Mouse (Mus musculus): ENCODE results near the gene Plxna4. TPM values are rescaled to one million over a fixed set of nuclear protein-coding genes. Genes with fewer than 3 reads are reported as not detected.

The Plxna4 gene
- polyA plus RNA-seq, 1 experiment from 2014 or later: 7.4 TPM

DNA sequence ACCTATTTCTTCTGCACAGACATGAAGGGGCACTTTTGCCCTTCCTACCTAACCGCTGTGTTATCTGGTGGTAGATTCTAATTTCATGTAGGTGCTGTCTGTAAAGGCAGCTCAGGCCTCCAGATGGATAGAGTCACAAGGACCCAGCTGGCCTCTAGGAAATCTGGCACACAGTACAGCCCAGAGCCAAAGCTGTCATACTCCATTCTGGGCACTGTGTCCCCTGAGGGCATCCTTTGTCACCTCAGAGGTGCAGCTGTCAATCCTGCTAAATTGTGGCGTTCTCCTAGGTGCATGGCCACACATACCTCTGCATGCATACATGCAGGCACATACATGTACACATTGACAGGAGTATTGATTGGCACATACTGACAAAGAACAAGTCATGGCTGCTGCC is 394.9 kb downstream of the Plxna4 start:
- Histone ChIP-seq H3K4me2 (ENCODE audit: low read depth) (no peak overlapping the region), H3K4me1 (ENCODE audit: control insufficient read depth, insufficient read depth, low read length) (no peaks in the 10 kb centered on the region), H3K27ac (ENCODE audit: low read depth, low read length) (no peak overlapping the region), H3K9me3 (ENCODE audit: control insufficient read depth, low read length) (no peaks in the 10 kb centered on the region), H3K27me3 (ENCODE audit: control insufficient read depth, insufficient read depth, low read length) (no peaks in the 10 kb centered on the region), H3K36me3 (ENCODE audit: control insufficient read depth, insufficient read depth, low read length) (no peaks in the 10 kb centered on the region), H3K4me3 (ENCODE audit: low read depth, low read length) (no peak overlapping the region), H3K9ac (ENCODE audit: low read length) (no peak overlapping the region)
- 88% methylated on average over 2 of the region's 2 CpGs for WGBS
- no peak for DNase-seq (ENCODE audit: low spot score)
- no peak for ATAC-seq (ENCODE audit: insufficient read depth, low FRiP score, low TSS enrichment)

DNA sequence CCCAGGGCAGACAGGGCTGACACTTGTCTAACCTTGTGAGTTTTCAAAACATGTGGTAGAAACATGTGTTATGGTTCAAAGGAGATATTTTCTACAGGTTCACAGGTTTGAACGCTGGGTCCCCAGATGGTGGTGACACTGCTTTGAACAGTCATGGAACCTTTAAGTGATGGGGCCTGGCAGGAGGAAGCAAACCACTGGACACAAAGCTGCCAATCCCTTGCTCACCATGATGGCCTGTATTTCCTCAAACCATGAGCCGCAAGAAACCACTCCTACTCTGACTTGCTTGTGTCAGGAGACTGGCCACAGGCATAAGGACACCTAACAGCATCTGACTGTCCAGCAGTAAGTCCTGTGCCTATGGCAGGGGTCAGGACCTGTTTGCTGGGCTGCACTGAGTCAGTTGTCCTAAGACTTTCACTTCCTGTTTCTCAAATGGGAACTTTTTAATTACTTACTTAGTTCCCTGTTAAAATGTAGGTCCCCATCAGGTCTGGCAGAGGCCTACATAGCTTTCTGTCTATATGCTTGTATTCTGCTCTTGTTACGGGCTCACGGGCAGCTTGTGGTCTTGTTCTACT is 403.5 kb downstream of the Plxna4 start:
- no peak overlapping the region for H3K9ac ChIP-seq (ENCODE audit: low read length)
- DNase-seq (ENCODE audit: low spot score) (no peak), ATAC-seq (ENCODE audit: insufficient read depth, low FRiP score, low TSS enrichment) (no peak)
- no peaks in the 10 kb centered on the region for H3K36me3 ChIP-seq (ENCODE audit: control insufficient read depth, insufficient read depth, low read length)
- H3K27me3 ChIP-seq (ENCODE audit: control insufficient read depth, insufficient read depth, low read length): no peaks in the 10 kb centered on the region
- no peak overlapping the region for H3K4me3 ChIP-seq (ENCODE audit: low read depth, low read length)
- peaks cover 2% of the 10 kb centered on the region; the same call in 1 of the 2 replicates for H3K4me1 ChIP-seq (ENCODE audit: control insufficient read depth, insufficient read depth, low read length)
- 85% methylated on average over 4 of the region's 4 CpGs for WGBS
- no peaks in the 10 kb centered on the region for H3K9me3 ChIP-seq (ENCODE audit: control insufficient read depth, low read length)
- H3K27ac ChIP-seq (ENCODE audit: low read depth, low read length): no peak overlapping the region
- no peak overlapping the region for H3K4me2 ChIP-seq (ENCODE audit: low read depth)

DNA sequence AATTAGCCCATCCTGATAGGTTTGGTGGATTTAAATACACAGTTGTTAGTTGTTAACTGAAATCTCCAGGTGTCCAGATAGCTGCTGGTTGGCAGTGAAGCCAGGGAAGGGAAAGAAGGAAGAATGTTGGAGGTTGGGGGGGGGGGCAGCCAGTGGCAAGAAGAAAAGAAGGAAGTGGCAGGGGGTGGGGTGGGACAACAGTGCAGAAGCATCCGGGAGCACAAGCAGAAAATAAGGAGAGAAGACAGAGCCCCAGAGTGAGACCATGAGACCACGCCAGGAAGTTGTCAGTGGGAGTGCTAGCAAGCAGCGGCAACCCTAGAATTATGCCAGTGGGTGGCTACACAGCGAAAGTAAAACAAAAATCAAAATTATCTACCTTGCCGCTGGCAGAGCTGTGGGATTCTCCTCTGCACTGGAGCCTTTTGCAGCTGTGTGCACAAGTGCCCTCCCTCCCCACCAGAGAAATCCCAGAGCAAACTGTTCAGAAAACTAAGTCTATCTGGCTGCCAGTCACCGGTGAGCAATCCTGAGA is 404.3 kb downstream of the Plxna4 start:
- ATAC-seq (ENCODE audit: insufficient read depth, low FRiP score, low TSS enrichment) (no peak), DNase-seq (ENCODE audit: low spot score) (no peak)
- no peaks in the 10 kb centered on the region for H3K27me3 ChIP-seq (ENCODE audit: control insufficient read depth, insufficient read depth, low read length)
- H3K27ac ChIP-seq (ENCODE audit: low read depth, low read length): no peak overlapping the region
- H3K4me2 ChIP-seq (ENCODE audit: low read depth): no peak overlapping the region
- H3K9ac ChIP-seq (ENCODE audit: low read length): no peak overlapping the region
- H3K4me3 ChIP-seq (ENCODE audit: low read depth, low read length): no peak overlapping the region
- H3K36me3 ChIP-seq (ENCODE audit: control insufficient read depth, insufficient read depth, low read length): no peaks in the 10 kb centered on the region
- H3K9me3 ChIP-seq (ENCODE audit: control insufficient read depth, low read length): no peaks in the 10 kb centered on the region
- H3K4me1 ChIP-seq (ENCODE audit: control insufficient read depth, insufficient read depth, low read length): peaks cover 2% of the 10 kb centered on the region; the same call in 1 of the 2 replicates
- 68% methylated on average over 6 of the region's 6 CpGs for WGBS

DNA sequence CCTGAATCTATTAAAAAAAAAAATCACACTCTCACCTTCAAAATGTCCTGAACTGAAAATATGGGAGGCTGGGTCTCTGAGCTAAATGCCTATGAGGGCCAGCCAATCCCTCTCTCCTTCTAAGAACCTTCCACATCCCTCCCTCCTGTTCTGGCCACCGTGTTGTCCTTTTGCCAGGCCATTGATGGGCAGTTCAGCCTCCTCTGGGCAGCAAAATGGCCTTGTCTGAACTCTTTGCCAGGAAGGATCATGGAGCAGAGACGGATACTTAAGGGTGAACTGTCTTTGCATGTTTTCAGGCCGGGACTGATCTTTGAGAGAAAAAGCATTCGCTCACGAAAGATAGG is 408.0 kb downstream of the Plxna4 start:
- ATAC-seq (ENCODE audit: insufficient read depth, low FRiP score, low TSS enrichment): no peak
- no peak for DNase-seq (ENCODE audit: low spot score)

DNA sequence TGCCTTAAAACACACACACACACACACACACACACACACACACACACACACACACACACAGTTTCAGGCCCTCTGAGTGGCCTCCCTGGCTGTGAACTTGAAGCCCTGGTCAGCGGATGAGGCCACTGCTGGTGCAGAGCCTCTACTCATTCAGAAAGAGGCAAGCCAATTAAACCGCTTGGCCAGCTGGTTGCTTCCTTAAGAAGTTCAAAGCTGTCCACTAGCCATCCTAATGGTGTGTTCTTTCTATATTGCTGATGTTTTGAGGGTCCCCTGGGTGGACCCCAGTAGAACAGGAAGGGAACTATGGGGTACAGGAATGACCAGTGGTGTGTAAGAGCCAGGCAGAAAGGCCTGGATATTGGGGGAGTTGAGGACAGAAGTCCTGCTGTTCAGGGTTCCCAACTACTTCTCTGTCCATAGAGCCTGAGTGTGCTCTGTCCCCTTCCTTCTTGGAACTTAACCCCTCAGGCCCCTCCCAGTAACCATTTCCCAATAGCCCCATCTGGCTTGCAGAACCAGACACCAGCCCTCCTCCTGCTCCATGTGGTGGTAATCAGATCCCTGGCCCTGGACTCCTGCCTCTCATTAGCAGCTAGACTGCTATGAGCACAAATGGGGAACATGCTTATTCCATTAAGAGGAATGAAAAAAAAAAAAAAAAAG is 408.5 kb downstream of the Plxna4 start:
- H3K27ac ChIP-seq (ENCODE audit: low read depth, low read length): no peak overlapping the region
- H3K27me3 ChIP-seq (ENCODE audit: control insufficient read depth, insufficient read depth, low read length): no peaks in the 10 kb centered on the region
- ATAC-seq (ENCODE audit: insufficient read depth, low FRiP score, low TSS enrichment): no peak
- no peaks in the 10 kb centered on the region for H3K9me3 ChIP-seq (ENCODE audit: control insufficient read depth, low read length)
- WGBS: 85% methylated on average over 2 of the region's 2 CpGs
- peak; percentile 34 for DNase-seq (ENCODE audit: low spot score)
- peaks cover 2% of the 10 kb centered on the region; the same call in 1 of the 2 replicates for H3K4me1 ChIP-seq (ENCODE audit: control insufficient read depth, insufficient read depth, low read length)
- no peak overlapping the region for H3K4me2 ChIP-seq (ENCODE audit: low read depth)
- no peak overlapping the region for H3K9ac ChIP-seq (ENCODE audit: low read length)
- H3K4me3 ChIP-seq (ENCODE audit: low read depth, low read length): no peak overlapping the region
- no peaks in the 10 kb centered on the region for H3K36me3 ChIP-seq (ENCODE audit: control insufficient read depth, insufficient read depth, low read length)

More for the DNA sequence above, 408.0 kb downstream of the Plxna4 start:
- Histone ChIP-seq H3K36me3 (ENCODE audit: control insufficient read depth, insufficient read depth, low read length) (no peaks in the 10 kb centered on the region), H3K4me3 (ENCODE audit: low read depth, low read length) (no peak overlapping the region), H3K9ac (ENCODE audit: low read length) (no peak overlapping the region), H3K4me2 (ENCODE audit: low read depth) (no peak overlapping the region), H3K9me3 (ENCODE audit: control insufficient read depth, low read length) (no peaks in the 10 kb centered on the region), H3K27ac (ENCODE audit: low read depth, low read length) (no peak overlapping the region), H3K4me1 (ENCODE audit: control insufficient read depth, insufficient read depth, low read length) (peaks cover 2% of the 10 kb centered on the region; the same call in 1 of the 2 replicates), H3K27me3 (ENCODE audit: control insufficient read depth, insufficient read depth, low read length) (no peaks in the 10 kb centered on the region)
- 78% methylated on average over 5 of the region's 5 CpGs for WGBS

DNA sequence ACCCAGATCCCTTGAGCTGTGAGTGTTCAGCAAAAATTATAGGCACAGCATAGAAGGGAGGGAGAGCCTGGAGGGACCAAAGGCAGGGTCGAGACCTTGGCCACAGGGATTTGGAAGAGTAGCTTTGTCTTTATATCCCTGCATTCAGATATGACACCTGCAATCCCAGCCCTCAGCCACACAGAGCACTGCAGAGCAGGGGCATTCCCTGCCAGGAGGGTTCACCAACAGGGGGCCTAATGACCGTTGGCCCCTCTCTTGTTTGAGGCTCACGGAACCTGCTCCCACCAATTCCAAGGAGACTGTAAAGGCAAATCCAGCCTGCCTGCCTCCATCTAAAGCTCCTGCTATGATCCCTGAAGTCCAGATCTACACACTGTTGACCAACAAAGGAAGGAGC is 410.1 kb downstream of the Plxna4 start:
- DNase-seq (ENCODE audit: low spot score): no peak
- H3K9me3 ChIP-seq (ENCODE audit: control insufficient read depth, low read length): no peaks in the 10 kb centered on the region
- no peak overlapping the region for H3K9ac ChIP-seq (ENCODE audit: low read length)
- H3K27ac ChIP-seq (ENCODE audit: low read depth, low read length): no peak overlapping the region
- peaks cover 2% of the 10 kb centered on the region; the same call in 1 of the 2 replicates for H3K4me1 ChIP-seq (ENCODE audit: control insufficient read depth, insufficient read depth, low read length)
- no peak overlapping the region for H3K4me3 ChIP-seq (ENCODE audit: low read depth, low read length)
- WGBS: 90% methylated on average over 3 of the region's 3 CpGs
- no peaks in the 10 kb centered on the region for H3K27me3 ChIP-seq (ENCODE audit: control insufficient read depth, insufficient read depth, low read length)
- H3K4me2 ChIP-seq (ENCODE audit: low read depth): no peak overlapping the region
- H3K36me3 ChIP-seq (ENCODE audit: control insufficient read depth, insufficient read depth, low read length): no peaks in the 10 kb centered on the region
- no peak for ATAC-seq (ENCODE audit: insufficient read depth, low FRiP score, low TSS enrichment)

DNA sequence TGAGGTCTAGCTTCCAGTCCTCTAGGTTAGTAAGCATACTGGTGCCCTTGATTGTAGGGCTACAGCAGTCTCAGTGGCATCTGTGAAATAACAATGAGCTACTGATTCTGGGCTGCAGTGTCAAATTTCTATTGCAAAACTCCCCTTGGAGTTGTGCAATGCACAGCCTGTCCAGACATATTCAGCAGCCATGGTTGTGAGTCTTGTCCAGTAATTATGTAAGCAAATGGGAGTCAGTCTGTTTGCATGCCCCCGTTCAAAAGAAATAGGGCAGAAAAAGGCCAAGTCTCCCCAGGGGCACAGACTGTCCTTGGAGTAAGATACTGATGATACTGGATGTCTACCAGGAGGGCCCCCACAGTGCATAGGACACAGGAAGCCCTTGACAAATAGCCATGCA is 420.3 kb downstream of the Plxna4 start:
- no peak overlapping the region for H3K27ac ChIP-seq (ENCODE audit: low read depth, low read length)
- H3K36me3 ChIP-seq (ENCODE audit: control insufficient read depth, insufficient read depth, low read length): no peaks in the 10 kb centered on the region
- ATAC-seq (ENCODE audit: insufficient read depth, low FRiP score, low TSS enrichment) (no peak), DNase-seq (ENCODE audit: low spot score) (no peak)
- H3K4me1 ChIP-seq (ENCODE audit: control insufficient read depth, insufficient read depth, low read length): no peaks in the 10 kb centered on the region
- no peak overlapping the region for H3K4me3 ChIP-seq (ENCODE audit: low read depth, low read length)
- no peaks in the 10 kb centered on the region for H3K9me3 ChIP-seq (ENCODE audit: control insufficient read depth, low read length)
- H3K9ac ChIP-seq (ENCODE audit: low read length): no peak overlapping the region
- H3K4me2 ChIP-seq (ENCODE audit: low read depth): no peak overlapping the region
- H3K27me3 ChIP-seq (ENCODE audit: control insufficient read depth, insufficient read depth, low read length): no peaks in the 10 kb centered on the region
- WGBS: 43% methylated on average over 1 of the region's 1 CpGs

DNA sequence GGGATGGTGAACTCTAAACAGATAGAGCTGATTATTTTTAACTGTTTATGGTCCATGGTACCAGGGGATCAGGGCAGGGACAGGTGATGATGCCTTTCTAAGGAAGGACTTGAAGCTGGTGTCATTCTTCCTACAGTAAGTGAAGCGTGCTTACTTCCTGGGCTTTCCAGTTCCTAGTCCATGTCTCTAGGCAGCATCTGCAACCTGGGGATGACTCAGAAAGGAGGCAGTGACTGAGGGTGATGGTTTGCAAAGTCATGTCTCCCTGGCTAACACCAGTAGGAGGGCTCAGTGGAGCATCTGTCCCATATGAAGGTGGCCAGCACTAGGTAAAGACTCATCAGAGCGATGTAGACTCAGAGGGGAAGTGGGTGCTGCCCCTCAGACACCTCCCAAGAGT is 427.6 kb downstream of the Plxna4 start:
- WGBS: 89% methylated on average over 2 of the region's 2 CpGs
- Histone ChIP-seq H3K27me3 (ENCODE audit: control insufficient read depth, insufficient read depth, low read length) (no peaks in the 10 kb centered on the region), H3K4me3 (ENCODE audit: low read depth, low read length) (no peak overlapping the region), H3K9me3 (ENCODE audit: control insufficient read depth, low read length) (no peaks in the 10 kb centered on the region), H3K27ac (ENCODE audit: low read depth, low read length) (no peak overlapping the region), H3K9ac (ENCODE audit: low read length) (no peak overlapping the region), H3K4me2 (ENCODE audit: low read depth) (no peak overlapping the region), H3K4me1 (ENCODE audit: control insufficient read depth, insufficient read depth, low read length) (no peaks in the 10 kb centered on the region), H3K36me3 (ENCODE audit: control insufficient read depth, insufficient read depth, low read length) (no peaks in the 10 kb centered on the region)
- DNase-seq (ENCODE audit: low spot score) (no peak), ATAC-seq (ENCODE audit: insufficient read depth, low FRiP score, low TSS enrichment) (no peak)

DNA sequence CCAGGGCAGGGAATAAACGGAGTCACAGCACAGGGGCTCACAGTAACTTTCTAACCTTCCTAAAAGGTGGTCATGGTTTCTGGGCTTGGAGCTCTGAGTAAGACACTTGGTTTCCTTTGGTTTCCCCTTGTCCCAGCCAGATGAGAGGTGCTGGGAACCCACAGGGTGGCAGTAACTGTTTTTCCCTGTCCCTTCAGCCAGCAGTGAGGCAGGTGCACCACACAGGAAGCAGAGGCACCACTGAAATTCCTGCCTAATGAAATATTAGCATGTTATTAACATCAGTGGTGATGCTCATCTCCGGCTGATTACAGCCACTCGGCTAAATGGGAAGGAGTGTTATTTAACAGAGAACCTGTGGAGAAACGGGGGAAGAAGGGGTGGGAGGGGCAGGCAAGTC is 428.1 kb downstream of the Plxna4 start:
- WGBS: 57% methylated on average over 4 of the region's 4 CpGs
- Histone ChIP-seq H3K27ac (ENCODE audit: low read depth, low read length) (no peak overlapping the region), H3K9ac (ENCODE audit: low read length) (no peak overlapping the region)

More for the DNA sequence above, 428.1 kb downstream of the Plxna4 start:
- no peaks in the 10 kb centered on the region for H3K36me3 ChIP-seq (ENCODE audit: control insufficient read depth, insufficient read depth, low read length)
- no peak for ATAC-seq (ENCODE audit: insufficient read depth, low FRiP score, low TSS enrichment)
- no peak overlapping the region for H3K4me2 ChIP-seq (ENCODE audit: low read depth)
- no peaks in the 10 kb centered on the region for H3K27me3 ChIP-seq (ENCODE audit: control insufficient read depth, insufficient read depth, low read length)
- DNase-seq (ENCODE audit: low spot score): no peak
- no peaks in the 10 kb centered on the region for H3K4me1 ChIP-seq (ENCODE audit: control insufficient read depth, insufficient read depth, low read length)
- no peak overlapping the region for H3K4me3 ChIP-seq (ENCODE audit: low read depth, low read length)
- no peaks in the 10 kb centered on the region for H3K9me3 ChIP-seq (ENCODE audit: control insufficient read depth, low read length)
